In the genomic region with DNA sequence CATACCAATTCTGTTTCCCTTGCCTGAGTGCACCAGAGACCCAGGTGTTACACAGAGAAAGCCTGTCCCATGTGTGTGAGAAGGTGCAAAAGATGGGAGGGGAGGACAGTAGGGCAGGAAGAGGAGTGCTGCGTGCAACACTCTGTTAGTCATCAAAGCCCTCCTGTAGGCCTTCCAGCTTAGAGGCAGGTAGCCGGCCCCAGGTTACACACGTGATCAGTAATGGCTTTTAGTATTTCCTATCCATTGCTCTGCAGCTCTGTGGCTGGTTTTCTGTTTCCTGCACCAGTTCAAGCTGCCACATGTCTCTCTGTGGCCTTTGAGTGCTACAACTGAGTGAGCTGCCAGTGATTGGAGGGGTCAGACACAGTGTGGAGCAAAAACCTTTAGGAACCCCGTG, we compare ENCODE assay signal across 14 mouse cellular contexts. TPM values are rescaled to one million over a fixed set of nuclear protein-coding genes. Genes with fewer than 3 reads are reported as not detected.
DNase-seq lines count a peak whose midpoint lies in the region; ATAC-seq lines count a peak whose summit lies in the region.
"Had no signal": no experiment of that assay in that cellular context is flagged by ENCODE, and none has a peak within 500 bp of the region (broad histone marks: within the 10 kb centered on the region; RNA-seq: fewer than 3 reads in every experiment).

No protein-coding gene starts in this region.

- peaks cover 80% of the 10 kb centered on the region for H3K4me1 ChIP-seq in forebrain, embryonic 12.5 days
- H3K4me1 ChIP-seq in forebrain, embryonic 11.5 days (replicated peaks; ENCODE audit: control insufficient read depth, insufficient read depth, low read length): peaks cover 2% of the 10 kb centered on the region
- H3K4me1 ChIP-seq in neural tube, embryonic 13.5 days (replicated peaks): peaks cover 93% of the 10 kb centered on the region
- H3K4me1 ChIP-seq in neural tube, embryonic 15.5 days: peaks cover 89% of the 10 kb centered on the region
- peaks cover 80% of the 10 kb centered on the region for H3K4me1 ChIP-seq in forebrain, embryonic 15.5 days

- 0 out of 2 replicates have a peak, but pooled peaks cover 3% of the 10 kb centered on the region for H3K36me3 ChIP-seq in forebrain, embryonic 12.5 days (replicated peaks)
- no peaks in the 10 kb centered on the region for H3K36me3 ChIP-seq in forebrain, embryonic 11.5 days (ENCODE audit: control insufficient read depth, insufficient read depth, low read length)
- 0 out of 2 replicates have a peak, but pooled peaks cover 5% of the 10 kb centered on the region for H3K36me3 ChIP-seq in neural tube, embryonic 13.5 days
- 0 out of 2 replicates have a peak, but pooled peaks cover 6% of the 10 kb centered on the region for H3K36me3 ChIP-seq in neural tube, embryonic 15.5 days
- H3K36me3 ChIP-seq in forebrain, embryonic 15.5 days: no peaks in the 10 kb centered on the region

- H3K4me2 ChIP-seq in forebrain, embryonic 12.5 days: no peak overlapping the region
- H3K4me2 ChIP-seq in forebrain, embryonic 11.5 days (ENCODE audit: low read depth, low read length, severe bottlenecking): no peak overlapping the region
- H3K4me2 ChIP-seq in neural tube, embryonic 13.5 days: no peak overlapping the region
- H3K4me2 ChIP-seq in neural tube, embryonic 15.5 days: no peak overlapping the region
- no peak overlapping the region for H3K4me2 ChIP-seq in forebrain, embryonic 15.5 days (replicated peaks)

- no peak overlapping the region for H3K4me3 ChIP-seq in forebrain, embryonic 12.5 days (replicated peaks)
- no peak overlapping the region for H3K4me3 ChIP-seq in forebrain, embryonic 11.5 days (ENCODE audit: low read depth, low read length)
- H3K4me3 ChIP-seq in neural tube, embryonic 13.5 days: no peak overlapping the region
- H3K4me3 ChIP-seq in neural tube, embryonic 15.5 days (replicated peaks): no peak overlapping the region
- no peak overlapping the region for H3K4me3 ChIP-seq in forebrain, embryonic 15.5 days

- DNase-seq in forebrain, embryonic 11.5 days (ENCODE audit: low spot score): no peak
- DNase-seq in natural killer cell, adult 2 months (ENCODE audit: low spot score in 2 of 2): peak; percentile 32 to 60
- DNase-seq in left cerebral cortex, adult 18-20 months (ENCODE audit: low spot score in 2 of 2): no peak
- DNase-seq in lung, postnatal 10 days: no peak
- DNase-seq: cerebellum, adult 9-11 months; kidney, postnatal 36 days; right cerebral cortex, adult 18-20 months had no signal

- WGBS in forebrain, embryonic 12.5 days: 87% methylated on average over 4 of the region's 4 CpGs
- 90% methylated on average over 4 of the region's 4 CpGs for WGBS in forebrain, embryonic 11.5 days
- WGBS in neural tube, embryonic 13.5 days: 80% methylated on average over 4 of the region's 4 CpGs
- 81% methylated on average over 4 of the region's 4 CpGs for WGBS in neural tube, embryonic 15.5 days
- 90% methylated on average over 4 of the region's 4 CpGs for WGBS in forebrain, embryonic 15.5 days

- H3K27ac ChIP-seq in forebrain, embryonic 12.5 days: peak overlapping the region; percentile 70; the same call in 1 of the 2 replicates
- no peak overlapping the region for H3K27ac ChIP-seq in forebrain, embryonic 11.5 days (ENCODE audit: low read depth, low read length)
- peak overlapping the region; percentile 86 for H3K27ac ChIP-seq in neural tube, embryonic 13.5 days (replicated peaks)
- H3K27ac ChIP-seq in neural tube, embryonic 15.5 days (replicated peaks): no peak overlapping the region
- peak overlapping the region; percentile 68; the same call in 1 of the 2 replicates for H3K27ac ChIP-seq in forebrain, embryonic 15.5 days (replicated peaks)

- no peaks in the 10 kb centered on the region for H3K27me3 ChIP-seq in forebrain, embryonic 12.5 days
- H3K27me3 ChIP-seq in forebrain, embryonic 11.5 days (ENCODE audit: control insufficient read depth, insufficient read depth, low read length): no peaks in the 10 kb centered on the region
- no peaks in the 10 kb centered on the region for H3K27me3 ChIP-seq in neural tube, embryonic 13.5 days
- no peaks in the 10 kb centered on the region for H3K27me3 ChIP-seq in neural tube, embryonic 15.5 days (replicated peaks)
- no peaks in the 10 kb centered on the region for H3K27me3 ChIP-seq in forebrain, embryonic 15.5 days

- no peak for ATAC-seq in forebrain, embryonic 12.5 days (ENCODE audit: low FRiP score)
- no peak for ATAC-seq in forebrain, embryonic 11.5 days (replicated peaks; ENCODE audit: low FRiP score)
- no peak for ATAC-seq in neural tube, embryonic 13.5 days (ENCODE audit: low read depth)
- no peak for ATAC-seq in neural tube, embryonic 15.5 days (ENCODE audit: low FRiP score)
- ATAC-seq in forebrain, embryonic 15.5 days (replicated peaks): no peak
- ATAC-seq: lung, postnatal 0 days had no signal

- no peaks in the 10 kb centered on the region for H3K9me3 ChIP-seq in forebrain, embryonic 12.5 days
- H3K9me3 ChIP-seq in forebrain, embryonic 11.5 days (ENCODE audit: control insufficient read depth, low read length): no peaks in the 10 kb centered on the region
- no peaks in the 10 kb centered on the region for H3K9me3 ChIP-seq in neural tube, embryonic 13.5 days
- no peaks in the 10 kb centered on the region for H3K9me3 ChIP-seq in neural tube, embryonic 15.5 days (replicated peaks)
- H3K9me3 ChIP-seq in forebrain, embryonic 15.5 days: no peaks in the 10 kb centered on the region

- no peak overlapping the region for H3K9ac ChIP-seq in forebrain, embryonic 12.5 days
- H3K9ac ChIP-seq in forebrain, embryonic 11.5 days (ENCODE audit: low read length): no peak overlapping the region
- no peak overlapping the region for H3K9ac ChIP-seq in neural tube, embryonic 13.5 days
- H3K9ac ChIP-seq in neural tube, embryonic 15.5 days (replicated peaks): no peak overlapping the region
- H3K9ac ChIP-seq in forebrain, embryonic 15.5 days (replicated peaks): no peak overlapping the region

RNA-seq across cellular contexts. Expression of a gene that starts 17.7 kb away (rescaled TPM):
- 16.7 and 19.4 TPM in 2 replicates for polyA plus RNA-seq in forebrain, embryonic 12.5 days (2016; fragmentation: Nextera tagmentation; extraction: Ambion mirVana)
- polyA plus RNA-seq in forebrain, embryonic 11.5 days (2014; fragmentation: Nextera tagmentation; extraction: Ambion mirVana): 15.7 and 17.3 TPM in 2 replicates
- polyA plus RNA-seq in neural tube, embryonic 13.5 days (2015; fragmentation: Nextera tagmentation; extraction: Ambion mirVana): 22.1 and 23.2 TPM in 2 replicates
- polyA plus RNA-seq in neural tube, embryonic 15.5 days (2015; fragmentation: Nextera tagmentation; extraction: Ambion mirVana): 22.7 and 25.8 TPM in 2 replicates
- polyA plus RNA-seq in forebrain, embryonic 15.5 days (2015; fragmentation: Nextera tagmentation; extraction: Ambion mirVana): 22.7 and 24.7 TPM in 2 replicates
- total RNA-seq in left cerebral cortex, adult 18-20 months (2021): 10 to 100 TPM; 17.7 to 18.0 TPM

RNA-seq across cellular contexts. Expression of a gene that starts 28.3 kb away (rescaled TPM):
- 34.7 and 41.6 TPM in 2 replicates for polyA plus RNA-seq in forebrain, embryonic 12.5 days (2016; fragmentation: Nextera tagmentation; extraction: Ambion mirVana)
- 51.4 and 58.1 TPM in 2 replicates for polyA plus RNA-seq in forebrain, embryonic 11.5 days (2014; fragmentation: Nextera tagmentation; extraction: Ambion mirVana)
- polyA plus RNA-seq in neural tube, embryonic 13.5 days (2015; fragmentation: Nextera tagmentation; extraction: Ambion mirVana): 31.0 and 34.6 TPM in 2 replicates
- polyA plus RNA-seq in neural tube, embryonic 15.5 days (2015; fragmentation: Nextera tagmentation; extraction: Ambion mirVana): 32.2 and 59.5 TPM in 2 replicates
- polyA plus RNA-seq in forebrain, embryonic 15.5 days (2015; fragmentation: Nextera tagmentation; extraction: Ambion mirVana): 31.6 and 32.7 TPM in 2 replicates
- 10 to 100 TPM; 20.4 to 24.3 TPM for total RNA-seq in left cerebral cortex, adult 18-20 months (2021)

RNA-seq across cellular contexts. Expression of a gene that starts 28.3 kb away (rescaled TPM):
- polyA plus RNA-seq in forebrain, embryonic 12.5 days (2016; fragmentation: Nextera tagmentation; extraction: Ambion mirVana): 4.2 and 4.8 TPM in 2 replicates
- 5.3 and 5.7 TPM in 2 replicates for polyA plus RNA-seq in forebrain, embryonic 11.5 days (2014; fragmentation: Nextera tagmentation; extraction: Ambion mirVana)
- polyA plus RNA-seq in neural tube, embryonic 13.5 days (2015; fragmentation: Nextera tagmentation; extraction: Ambion mirVana): 4.5 TPM in 2 replicates
- polyA plus RNA-seq in neural tube, embryonic 15.5 days (2015; fragmentation: Nextera tagmentation; extraction: Ambion mirVana): 4.6 and 5.5 TPM in 2 replicates
- polyA plus RNA-seq in forebrain, embryonic 15.5 days (2015; fragmentation: Nextera tagmentation; extraction: Ambion mirVana): 3.6 and 3.9 TPM in 2 replicates
- 1 to 10 TPM; 5.3 to 6.4 TPM for total RNA-seq in left cerebral cortex, adult 18-20 months (2021)

RNA-seq across cellular contexts. Expression of a gene that starts 41.8 kb away (rescaled TPM):
- polyA plus RNA-seq in forebrain, embryonic 12.5 days (2016; fragmentation: Nextera tagmentation; extraction: Ambion mirVana): 1.1 and 1.3 TPM in 2 replicates
- 1.2 and 1.5 TPM in 2 replicates for polyA plus RNA-seq in forebrain, embryonic 11.5 days (2014; fragmentation: Nextera tagmentation; extraction: Ambion mirVana)
- polyA plus RNA-seq in neural tube, embryonic 13.5 days (2015; fragmentation: Nextera tagmentation; extraction: Ambion mirVana): 1.6 and 2.8 TPM in 2 replicates
- polyA plus RNA-seq in neural tube, embryonic 15.5 days (2015; fragmentation: Nextera tagmentation; extraction: Ambion mirVana): 2.0 and 2.4 TPM in 2 replicates
- 1.0 and 1.1 TPM in 2 replicates for polyA plus RNA-seq in forebrain, embryonic 15.5 days (2015; fragmentation: Nextera tagmentation; extraction: Ambion mirVana)
- total RNA-seq in left cerebral cortex, adult 18-20 months (2021): 1 to 10 TPM; 1.9 to 3.0 TPM
- total RNA-seq: hematopoietic stem cell, adult 5-6 weeks had no signal
- polyA plus RNA-seq: C2C12 had no signal

RNA-seq across cellular contexts. Expression of a gene that starts 56.7 kb away (rescaled TPM):
- 56.8 TPM in 2 replicates for polyA plus RNA-seq in forebrain, embryonic 12.5 days (2016; fragmentation: Nextera tagmentation; extraction: Ambion mirVana)
- 50.4 and 53.8 TPM in 2 replicates for polyA plus RNA-seq in forebrain, embryonic 11.5 days (2014; fragmentation: Nextera tagmentation; extraction: Ambion mirVana)
- 57.5 and 62.6 TPM in 2 replicates for polyA plus RNA-seq in neural tube, embryonic 13.5 days (2015; fragmentation: Nextera tagmentation; extraction: Ambion mirVana)
- polyA plus RNA-seq in neural tube, embryonic 15.5 days (2015; fragmentation: Nextera tagmentation; extraction: Ambion mirVana): 65.6 and 68.2 TPM in 2 replicates
- 67.7 and 67.9 TPM in 2 replicates for polyA plus RNA-seq in forebrain, embryonic 15.5 days (2015; fragmentation: Nextera tagmentation; extraction: Ambion mirVana)
- 10 to 100 TPM; 41.8 to 47.0 TPM for total RNA-seq in left cerebral cortex, adult 18-20 months (2021)

Comparison
In these comparisons a context has a peak if more than half of its experiments do, and no peak if none do; other contexts are left out.
1. H3K27ac ChIP-seq: peak in forebrain, embryonic 12.5 days (single experiment), neural tube, embryonic 13.5 days (single experiment) and forebrain, embryonic 15.5 days (single experiment); none in forebrain, embryonic 11.5 days (single experiment) and neural tube, embryonic 15.5 days (single experiment).
2. DNase-seq: peak in natural killer cell, adult 2 months (2 of 2); none in forebrain, embryonic 11.5 days (single experiment), left cerebral cortex, adult 18-20 months (0 of 2) and lung, postnatal 10 days (single experiment).